Mouse (Mus musculus) thymus, postnatal 25 days (tissue): ENCODE data around the gene Gm5294.

ENCODE experiments used
- DNase-seq: peaks from one replicate; pipeline ENCODE4 v3.0.0; 2022

Gene Gm5294

GRCm38 (mm10) chr5:138819780-138820179 lies at the start of gene Gm5294:
Gm5294 (plus strand) TSS chr5:138820080.
- DNase-seq = no peak

GRCm38 (mm10) chr5:138775096-138775495 lies 44.8 kb upstream of the Gm5294 start:
- no peak for DNase-seq

GRCm38 (mm10) chr5:138776346-138776745 lies 43.5 kb upstream of the Gm5294 start:
- no peak for DNase-seq

- DNase-seq = no peak
Observed at GRCm38 (mm10) chr5:138778731-138779463, 41.0 kb upstream of the Gm5294 start.

GRCm38 (mm10) chr5:138779655-138780054 lies 40.2 kb upstream of the Gm5294 start:
- DNase-seq = no peak

GRCm38 (mm10) chr5:138782697-138783096 lies 37.2 kb upstream of the Gm5294 start:
- DNase-seq = no peak

GRCm38 (mm10) chr5:138783181-138783580 lies 36.7 kb upstream of the Gm5294 start:
- no peak for DNase-seq

- DNase-seq = no peak
Observed at GRCm38 (mm10) chr5:138785986-138786515, 33.8 kb upstream of the Gm5294 start.

GRCm38 (mm10) chr5:138787648-138788047 lies 32.2 kb upstream of the Gm5294 start:
- DNase-seq = no peak

- DNase-seq = no peak
Observed at GRCm38 (mm10) chr5:138788481-138789211, 31.2 kb upstream of the Gm5294 start.

GRCm38 (mm10) chr5:138790954-138791480 lies 28.9 kb upstream of the Gm5294 start:
- DNase-seq = no peak

- no peak for DNase-seq
Observed at GRCm38 (mm10) chr5:138801588-138802116, 18.2 kb upstream of the Gm5294 start.

- no peak for DNase-seq
Observed at GRCm38 (mm10) chr5:138804286-138804685, 15.6 kb upstream of the Gm5294 start.

GRCm38 (mm10) chr5:138809767-138810166 lies 10.1 kb upstream of the Gm5294 start:
- DNase-seq = no peak

- no peak for DNase-seq
Observed at GRCm38 (mm10) chr5:138820717-138821332, 945 bp downstream of the Gm5294 start.

GRCm38 (mm10) chr5:138825090-138825489 lies 5.2 kb downstream of the Gm5294 start:
- DNase-seq = no peak

- DNase-seq = no peak
Observed at GRCm38 (mm10) chr5:138833406-138833805, 13.5 kb downstream of the Gm5294 start.

- no peak for DNase-seq
Observed at GRCm38 (mm10) chr5:138834910-138835309, 15.0 kb downstream of the Gm5294 start.

GRCm38 (mm10) chr5:138840981-138841380 lies 21.1 kb downstream of the Gm5294 start:
- DNase-seq = no peak

GRCm38 (mm10) chr5:138843168-138843824 lies 23.4 kb downstream of the Gm5294 start:
- no peak for DNase-seq

GRCm38 (mm10) chr5:138846506-138846905 lies 26.6 kb downstream of the Gm5294 start:
- no peak for DNase-seq

GRCm38 (mm10) chr5:138848102-138848501 lies 28.2 kb downstream of the Gm5294 start:
- peak; percentile 85 for DNase-seq
